Mouse (Mus musculus) midbrain, embryonic 10.5 days (tissue): ENCODE measurements around the gene Taco1. TPM values are rescaled to one million over a fixed set of nuclear protein-coding genes. Genes with fewer than 3 reads are reported as not detected.

Experiments used
- DNase-seq: peaks from one replicate; pipeline ENCODE4 v3.0.0-alpha.2; 2017; ENCODE audit warnings: low spot score
- H3K27ac ChIP-seq: fragments of 300-500 bp; sonication (generic); replicated peaks from 2 replicates; pipeline ENCODE4 v1.5.1; 2016; ENCODE audit warnings: mild to moderate bottlenecking
- H3K27me3 ChIP-seq: fragments of 300-500 bp; sonication (generic); 2 replicates; pipeline ENCODE4 v1.6.1; 2016; ENCODE audit warnings: low read depth, mild to moderate bottlenecking; ENCODE audit not compliant: poor library complexity, severe bottlenecking
- H3K36me3 ChIP-seq: fragments of 300-500 bp; sonication (generic); 2 replicates; pipeline ENCODE4 v1.6.1; 2016; ENCODE audit warnings: mild to moderate bottlenecking, moderate library complexity
- H3K4me1 ChIP-seq: fragments of 300-500 bp; sonication (generic); 2 replicates; pipeline ENCODE4 v1.6.1; 2016
- H3K4me3 ChIP-seq: fragments of 300-500 bp; sonication (generic); 2 replicates; pipeline ENCODE4 v1.5.1; 2016; ENCODE audit warnings: mild to moderate bottlenecking, moderate library complexity
- H3K9me3 ChIP-seq: fragments of 300-500 bp; sonication (generic); replicated peaks from 2 replicates; pipeline ENCODE4 v1.6.1; 2016; ENCODE audit warnings: mild to moderate bottlenecking
- WGBS: fragments of 180-500 bp; shearing (Covaris S2); methylation state at CpG from one replicate; pipeline ENCODE4 v1.1.7; 2016; 5-methylcytosine and 5-hydroxymethylcytosine counted together
- polyA plus RNA-seq: library from polyadenylated mRNA; unstranded; fragments of >200 nt; fragmentation: Nextera tagmentation; extraction: Ambion mirVana; gene quantifications from 2 replicates; pipeline ENCODE4 v1.2.1, GENCODE M21; 2016

Gene Taco1
- polyA plus RNA-seq, 1 experiment from 2014 or later, result 13.7 TPM

GRCm38 (mm10) chr11:106044349-106044748 is 21.5 kb upstream of the Taco1 start:
- Histone ChIP-seq H3K27me3 (no peaks in the 10 kb centered on the region), H3K4me1 (no peaks in the 10 kb centered on the region), H3K4me3 (no peak overlapping the region), H3K36me3 (peaks cover 37% of the 10 kb centered on the region), H3K27ac (no peak overlapping the region), H3K9me3 (no peaks in the 10 kb centered on the region)
- DNase-seq, result no peak

- WGBS, result 82% methylated on average over 1 of the region's 1 CpGs
- Histone ChIP-seq H3K27me3 (no peaks in the 10 kb centered on the region), H3K4me3 (no peak overlapping the region), H3K4me1 (no peaks in the 10 kb centered on the region), H3K36me3 (peaks cover 45% of the 10 kb centered on the region), H3K27ac (no peak overlapping the region), H3K9me3 (no peaks in the 10 kb centered on the region)
- no peak for DNase-seq
Observed at GRCm38 (mm10) chr11:106045256-106045655, 20.6 kb upstream of the Taco1 start.

- no peaks in the 10 kb centered on the region for H3K27me3 ChIP-seq
- H3K27ac ChIP-seq, result no peak overlapping the region
- no peaks in the 10 kb centered on the region for H3K9me3 ChIP-seq
- DNase-seq, result no peak
- H3K36me3 ChIP-seq, result peaks cover 50% of the 10 kb centered on the region
- WGBS, result 92% methylated on average over 3 of the region's 3 CpGs
- H3K4me1 ChIP-seq, result no peaks in the 10 kb centered on the region
- no peak overlapping the region for H3K4me3 ChIP-seq
Observed at GRCm38 (mm10) chr11:106045780-106046179, 20.1 kb upstream of the Taco1 start.

- 88% methylated on average over 9 of the region's 9 CpGs for WGBS
- Histone ChIP-seq H3K27ac (no peak overlapping the region), H3K9me3 (no peaks in the 10 kb centered on the region), H3K27me3 (no peaks in the 10 kb centered on the region), H3K4me3 (no peak overlapping the region), H3K36me3 (peaks cover 58% of the 10 kb centered on the region), H3K4me1 (no peaks in the 10 kb centered on the region)
- no peak for DNase-seq
Observed at GRCm38 (mm10) chr11:106046584-106046983, 19.3 kb upstream of the Taco1 start.

GRCm38 (mm10) chr11:106053921-106054320 is 11.9 kb upstream of the Taco1 start:
- peaks cover 100% of the 10 kb centered on the region for H3K36me3 ChIP-seq
- no peaks in the 10 kb centered on the region for H3K4me1 ChIP-seq
- no peak overlapping the region for H3K27ac ChIP-seq
- DNase-seq, result no peak
- 94% methylated on average over 2 of the region's 2 CpGs for WGBS
- no peak overlapping the region for H3K4me3 ChIP-seq
- no peaks in the 10 kb centered on the region for H3K9me3 ChIP-seq
- H3K27me3 ChIP-seq, result no peaks in the 10 kb centered on the region

- WGBS, result 97% methylated on average over 8 of the region's 8 CpGs
- no peak for DNase-seq
- H3K4me1 ChIP-seq, result no peaks in the 10 kb centered on the region
- H3K27ac ChIP-seq, result no peak overlapping the region
- H3K9me3 ChIP-seq, result no peaks in the 10 kb centered on the region
- no peak overlapping the region for H3K4me3 ChIP-seq
- H3K27me3 ChIP-seq, result no peaks in the 10 kb centered on the region
- H3K36me3 ChIP-seq, result peaks cover 100% of the 10 kb centered on the region
Observed at GRCm38 (mm10) chr11:106054600-106054999, 11.3 kb upstream of the Taco1 start.

GRCm38 (mm10) chr11:106055341-106055740 is 10.5 kb upstream of the Taco1 start:
- H3K4me3 ChIP-seq, result no peak overlapping the region
- no peaks in the 10 kb centered on the region for H3K9me3 ChIP-seq
- peaks cover 98% of the 10 kb centered on the region for H3K36me3 ChIP-seq
- no peaks in the 10 kb centered on the region for H3K27me3 ChIP-seq
- 92% methylated on average over 6 of the region's 6 CpGs for WGBS
- DNase-seq, result no peak
- no peaks in the 10 kb centered on the region for H3K4me1 ChIP-seq
- no peak overlapping the region for H3K27ac ChIP-seq

- H3K27me3 ChIP-seq, result no peaks in the 10 kb centered on the region
- WGBS, result 93% methylated on average over 8 of the region's 8 CpGs
- no peak overlapping the region for H3K4me3 ChIP-seq
- H3K27ac ChIP-seq, result no peak overlapping the region
- no peaks in the 10 kb centered on the region for H3K9me3 ChIP-seq
- no peak for DNase-seq
- no peaks in the 10 kb centered on the region for H3K4me1 ChIP-seq
- peaks cover 82% of the 10 kb centered on the region for H3K36me3 ChIP-seq
Observed at GRCm38 (mm10) chr11:106056819-106057491, 8.9 kb upstream of the Taco1 start.

- WGBS, result 87% methylated on average over 8 of the region's 8 CpGs
- peaks cover 71% of the 10 kb centered on the region for H3K36me3 ChIP-seq
- no peak overlapping the region for H3K4me3 ChIP-seq
- no peaks in the 10 kb centered on the region for H3K27me3 ChIP-seq
- no peaks in the 10 kb centered on the region for H3K4me1 ChIP-seq
- DNase-seq, result no peak
- no peak overlapping the region for H3K27ac ChIP-seq
- no peaks in the 10 kb centered on the region for H3K9me3 ChIP-seq
Observed at GRCm38 (mm10) chr11:106058020-106058419, 7.8 kb upstream of the Taco1 start.

GRCm38 (mm10) chr11:106060549-106060948 is 5.3 kb upstream of the Taco1 start:
- no peak overlapping the region for H3K27ac ChIP-seq
- no peak overlapping the region for H3K4me3 ChIP-seq
- 93% methylated on average over 1 of the region's 1 CpGs for WGBS
- no peak for DNase-seq
- H3K9me3 ChIP-seq, result no peaks in the 10 kb centered on the region
- H3K36me3 ChIP-seq, result peaks cover 46% of the 10 kb centered on the region
- no peaks in the 10 kb centered on the region for H3K27me3 ChIP-seq
- H3K4me1 ChIP-seq, result no peaks in the 10 kb centered on the region

- Histone ChIP-seq H3K9me3 (no peaks in the 10 kb centered on the region), H3K4me3 (no peak overlapping the region), H3K36me3 (peaks cover 39% of the 10 kb centered on the region), H3K27ac (no peak overlapping the region), H3K27me3 (no peaks in the 10 kb centered on the region), H3K4me1 (no peaks in the 10 kb centered on the region)
- WGBS, result 93% methylated on average over 1 of the region's 1 CpGs
- no peak for DNase-seq
Observed at GRCm38 (mm10) chr11:106061311-106061710, 4.5 kb upstream of the Taco1 start.

- H3K36me3 ChIP-seq, result peaks cover 14% of the 10 kb centered on the region
- DNase-seq, result no peak
- H3K27me3 ChIP-seq, result no peaks in the 10 kb centered on the region
- H3K27ac ChIP-seq, result no peak overlapping the region
- no peaks in the 10 kb centered on the region for H3K9me3 ChIP-seq
- 82% methylated on average over 5 of the region's 5 CpGs for WGBS
- H3K4me3 ChIP-seq, result no peak overlapping the region
- H3K4me1 ChIP-seq, result peaks cover 13% of the 10 kb centered on the region
Observed at GRCm38 (mm10) chr11:106063756-106064155, 2.1 kb upstream of the Taco1 start.

GRCm38 (mm10) chr11:106065073-106065922 is 563 bp upstream of the Taco1 start:
- no peaks in the 10 kb centered on the region for H3K9me3 ChIP-seq
- H3K36me3 ChIP-seq, result peaks cover 6% of the 10 kb centered on the region; the same call in 1 of the 2 replicates
- peaks cover 13% of the 10 kb centered on the region for H3K4me1 ChIP-seq
- H3K4me3 ChIP-seq, result peak overlapping the region; percentile 83
- peak overlapping the region; percentile 85; the same call in 1 of the 2 replicates for H3K27ac ChIP-seq
- WGBS, result 48% methylated on average over 18 of the region's 18 CpGs
- DNase-seq, result no peak
- no peaks in the 10 kb centered on the region for H3K27me3 ChIP-seq
